Mouse (Mus musculus) myocyte (in vitro differentiated cells): ENCODE data around the gene Olfr56. TPM values are rescaled to one million over a fixed set of nuclear protein-coding genes. Genes with fewer than 3 reads are reported as not detected.

Experiments used
- H3K27me3 ChIP-seq: one replicate; pipeline ENCODE4 v1.6.1; 2011; ENCODE audit not compliant: control insufficient read depth, insufficient read depth, insufficient read length
- H3K36me3 ChIP-seq: one replicate; pipeline ENCODE4 v1.6.1; 2011; ENCODE audit not compliant: control insufficient read depth, insufficient read depth
- H3K4me2 ChIP-seq: one replicate; pipeline ENCODE4 v1.6.1; 2011; ENCODE audit warnings: low read depth, control low read depth
- H3K4me3 ChIP-seq: one replicate; pipeline ENCODE4 v1.5.1; 2011; ENCODE audit warnings: mild to moderate bottlenecking, control low read depth, moderate library complexity
- H3K79me2 ChIP-seq: one replicate; pipeline ENCODE4 v1.6.1; 2011; ENCODE audit not compliant: control insufficient read depth, insufficient read depth
- H3ac ChIP-seq: one replicate; pipeline ENCODE4 v1.6.1; 2011; ENCODE audit not compliant: control insufficient read depth, insufficient read length
- CEBPB ChIP-seq: IDR thresholded peaks from 2 replicates; pipeline ENCODE4 v1.6.1; 2011; ENCODE audit warnings: mild to moderate bottlenecking, moderate library complexity; ENCODE audit not compliant: poor library complexity, insufficient read depth, severe bottlenecking
- E2F4 ChIP-seq: IDR thresholded peaks from one replicate; pipeline ENCODE4 v1.6.1; 2011; ENCODE audit warnings: mild to moderate bottlenecking, control low read depth, moderate library complexity; ENCODE audit not compliant: insufficient read depth
- MAX ChIP-seq: IDR thresholded peaks from one replicate; pipeline ENCODE4 v1.6.1; 2011; ENCODE audit warnings: low read depth, mild to moderate bottlenecking, control low read depth
- MYOD1 ChIP-seq, 3 experiments: IDR thresholded peaks; one replicate each; pipeline ENCODE4 v1.6.1; 2011; ENCODE audit warnings: control low read depth in 2 of 3, low read depth in 2 of 3, mild to moderate bottlenecking in 2 of 3, moderate library complexity in 1 of 3; ENCODE audit not compliant: insufficient read length in 2 of 3, control insufficient read depth in 1 of 3
- MYOG ChIP-seq, 3 experiments: IDR thresholded peaks; one replicate each; pipeline ENCODE4 v1.6.1; 2011; ENCODE audit warnings: control low read depth in 2 of 3, low read depth in 2 of 3, mild to moderate bottlenecking in 2 of 3; ENCODE audit not compliant: insufficient read length in 2 of 3, control insufficient read depth in 1 of 3, insufficient read depth in 1 of 3
- POLR2A ChIP-seq: IDR thresholded peaks from one replicate; pipeline ENCODE4 v1.6.1; 2011; ENCODE audit warnings: low read depth, mild to moderate bottlenecking, control low read depth, moderate library complexity; ENCODE audit not compliant: insufficient read length
- POLR2AphosphoS2 ChIP-seq: IDR thresholded peaks from one replicate; pipeline ENCODE4 v1.6.1; 2011; ENCODE audit warnings: low read depth, control low read depth; ENCODE audit not compliant: insufficient read length
- REST ChIP-seq: IDR thresholded peaks from one replicate; pipeline ENCODE4 v1.6.1; 2011; ENCODE audit warnings: mild to moderate bottlenecking, control low read depth, moderate library complexity; ENCODE audit not compliant: insufficient read depth, insufficient read length
- SRF ChIP-seq: IDR thresholded peaks from one replicate; pipeline ENCODE4 v1.6.1; 2011; ENCODE audit warnings: low read depth; ENCODE audit not compliant: control insufficient read depth, insufficient read length
- TCF12 ChIP-seq: IDR thresholded peaks from one replicate; pipeline ENCODE4 v1.6.1; 2011; ENCODE audit warnings: mild to moderate bottlenecking, control low read depth; ENCODE audit not compliant: poor library complexity, insufficient read depth, severe bottlenecking
- TCF3 ChIP-seq: IDR thresholded peaks from one replicate; pipeline ENCODE4 v1.6.1; 2011; ENCODE audit warnings: low read depth, control low read depth; ENCODE audit not compliant: insufficient read length
- USF1 ChIP-seq: IDR thresholded peaks from one replicate; pipeline ENCODE4 v1.6.1; 2011; ENCODE audit warnings: low read depth, mild to moderate bottlenecking, control low read depth, moderate library complexity
- polyA plus RNA-seq: library from polyadenylated mRNA; unstranded; fragments of >200 nt; fragmentation: generic; extraction: Trizol; gene quantifications from one replicate; pipeline ENCODE4 v1.2.1, GENCODE M21; 2012; ENCODE audit warnings: missing spikeins

Olfr56 gene
- polyA plus RNA-seq, 1 experiment, result 0.05 TPM

DNA sequence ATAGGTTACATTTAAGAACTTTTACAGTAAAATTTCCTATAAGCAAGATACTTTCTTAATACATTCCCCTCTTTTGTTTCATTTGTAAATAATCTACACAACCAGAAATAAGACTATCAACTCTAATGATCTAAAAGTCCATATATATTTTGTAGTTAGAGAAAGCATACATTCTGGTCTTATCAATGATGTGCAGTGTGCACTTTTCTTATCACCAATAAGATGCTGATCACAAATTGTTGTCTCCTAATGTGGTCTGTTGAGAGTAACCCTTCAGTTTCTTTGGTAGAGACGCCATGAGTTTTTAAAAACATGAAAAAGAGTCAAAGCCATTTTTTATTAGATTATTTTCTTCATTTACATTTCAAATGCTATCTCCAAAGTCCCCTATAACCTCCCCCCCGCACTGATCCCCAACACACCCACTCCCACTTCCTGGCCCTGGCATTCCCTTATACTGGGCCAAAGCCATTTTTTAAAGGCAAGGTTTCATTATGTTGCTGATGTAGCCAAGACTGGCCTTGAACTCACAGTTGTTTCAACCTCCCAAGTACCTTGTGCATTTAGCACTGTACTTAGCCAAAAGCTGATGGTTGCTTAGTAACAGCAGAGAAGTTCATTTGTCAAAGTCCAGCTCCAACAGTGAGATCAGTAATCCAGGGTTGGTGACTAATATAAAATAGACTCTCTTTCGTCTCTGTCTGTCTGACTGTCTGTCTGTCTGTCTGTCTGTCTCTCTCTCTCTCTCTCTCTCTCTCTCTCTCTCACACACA is 111.2 kb downstream of the Olfr56 start:
- Histone ChIP-seq H3ac (no peak overlapping the region), H3K4me2 (no peak overlapping the region), H3K4me3 (no peak overlapping the region), H3K36me3 (no peaks in the 10 kb centered on the region), H3K79me2 (no peaks in the 10 kb centered on the region), H3K27me3 (no peaks in the 10 kb centered on the region)
- no peak for TF ChIP-seq MYOG (IDR thresholded peaks at IDR 0.05; ENCODE audit: control insufficient read depth in 1 of 3, insufficient read depth in 1 of 3, insufficient read length in 2 of 3, low read depth in 2 of 3)
- no peak for TF ChIP-seq POLR2AphosphoS2
- TF ChIP-seq MAX, result no peak
- TF ChIP-seq SRF, result no peak
- no peak for TF ChIP-seq E2F4
- no peak for TF ChIP-seq TCF12
- no peak for TF ChIP-seq POLR2A
- no peak for TF ChIP-seq MYOD1 (IDR thresholded peaks at IDR 0.05; ENCODE audit: control insufficient read depth in 1 of 3, insufficient read length in 2 of 3, low read depth in 2 of 3)
- TF ChIP-seq REST, result no peak
- no peak for TF ChIP-seq CEBPB
- no peak for TF ChIP-seq USF1
- TF ChIP-seq TCF3, result no peak

DNA sequence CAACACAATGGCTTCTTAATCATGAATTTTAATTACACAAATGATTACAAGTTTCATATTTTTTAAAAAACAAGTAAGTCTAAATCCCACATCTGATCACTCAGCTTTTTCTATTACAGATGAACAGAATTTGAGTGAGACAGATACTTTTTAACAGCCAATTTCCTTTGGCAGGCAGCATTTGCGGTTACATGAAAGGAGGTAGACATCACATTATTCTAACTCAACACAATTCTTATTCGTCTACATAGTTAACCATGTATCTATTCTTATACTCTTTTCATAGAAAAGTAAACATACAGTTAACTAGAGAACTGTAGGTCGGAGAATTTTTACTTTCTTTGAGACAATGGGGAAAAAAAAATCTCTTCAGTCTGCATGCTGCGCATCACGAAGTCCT is 111.9 kb downstream of the Olfr56 start:
- no peaks in the 10 kb centered on the region for H3K27me3 ChIP-seq
- TF ChIP-seq USF1, result no peak
- no peak for TF ChIP-seq POLR2AphosphoS2
- no peak for TF ChIP-seq REST
- H3K4me3 ChIP-seq, result no peak overlapping the region
- H3K79me2 ChIP-seq, result no peaks in the 10 kb centered on the region
- H3K36me3 ChIP-seq, result no peaks in the 10 kb centered on the region
- H3K4me2 ChIP-seq, result no peak overlapping the region
- no peak overlapping the region for H3ac ChIP-seq

DNA sequence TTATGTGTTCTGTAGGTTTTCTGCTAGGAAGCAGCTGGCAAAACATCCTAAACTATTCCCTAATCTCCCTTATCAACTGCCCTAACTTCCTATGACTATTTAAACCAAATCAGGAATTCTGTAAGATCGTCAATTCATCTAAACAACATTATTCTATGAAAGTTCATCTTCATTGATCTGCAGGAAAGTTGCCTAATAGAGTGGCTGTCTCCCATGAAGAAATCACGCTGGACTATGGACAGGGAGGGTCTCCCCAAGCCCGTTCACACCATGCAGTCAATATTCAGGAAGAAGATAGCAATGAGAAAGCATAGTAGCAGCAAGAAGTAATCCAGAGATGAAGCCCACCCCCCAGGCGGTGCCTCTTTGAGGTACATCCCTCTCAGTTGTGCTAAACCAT is 112.5 kb downstream of the Olfr56 start:
- no peaks in the 10 kb centered on the region for H3K79me2 ChIP-seq
- no peak overlapping the region for H3K4me2 ChIP-seq
- H3K4me3 ChIP-seq, result no peak overlapping the region
- TF ChIP-seq MYOD1 (IDR thresholded peaks at IDR 0.05; ENCODE audit: control insufficient read depth in 1 of 3, insufficient read length in 2 of 3, low read depth in 2 of 3) (no peak), REST (no peak), POLR2AphosphoS2 (no peak), SRF (no peak), TCF12 (no peak), MYOG (IDR thresholded peaks at IDR 0.05; ENCODE audit: control insufficient read depth in 1 of 3, insufficient read depth in 1 of 3, insufficient read length in 2 of 3, low read depth in 2 of 3) (no peak), USF1 (no peak), MAX (no peak), POLR2A (no peak), E2F4 (no peak), CEBPB (no peak)
- no peaks in the 10 kb centered on the region for H3K27me3 ChIP-seq
- no peaks in the 10 kb centered on the region for H3K36me3 ChIP-seq
- no peak overlapping the region for H3ac ChIP-seq

DNA sequence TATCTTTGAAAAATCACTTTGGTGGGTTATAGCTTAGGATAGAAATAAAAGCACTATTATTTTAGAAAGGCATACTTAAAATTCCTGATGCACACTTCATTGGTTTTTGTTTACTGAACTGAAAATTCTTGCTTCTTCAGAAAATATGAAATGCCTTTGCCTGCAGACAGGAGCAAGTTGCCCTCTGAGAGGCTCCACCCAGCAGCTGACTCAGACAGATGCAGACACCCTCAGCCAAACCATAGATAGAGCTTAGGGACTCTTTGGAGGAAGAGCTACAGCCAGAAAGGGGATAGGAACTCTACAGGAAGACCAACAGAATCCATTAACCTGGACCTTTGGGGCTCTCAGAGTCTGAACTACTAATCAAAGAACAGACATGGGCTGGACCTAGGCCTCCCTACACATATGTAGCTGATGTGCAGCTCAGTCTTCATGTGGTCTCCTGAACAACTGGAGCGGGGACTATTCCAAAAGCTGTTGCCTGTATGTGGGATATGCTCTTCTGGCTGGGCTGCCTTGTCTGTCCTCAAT is 113.4 kb downstream of the Olfr56 start:
- TF ChIP-seq TCF3, result no peak
- TF ChIP-seq TCF12, result no peak
- H3K27me3 ChIP-seq, result no peaks in the 10 kb centered on the region
- H3ac ChIP-seq, result no peak overlapping the region
- H3K36me3 ChIP-seq, result no peaks in the 10 kb centered on the region
- H3K4me3 ChIP-seq, result no peak overlapping the region
- no peaks in the 10 kb centered on the region for H3K79me2 ChIP-seq
- peak overlapping the region; percentile 20 for H3K4me2 ChIP-seq

DNA sequence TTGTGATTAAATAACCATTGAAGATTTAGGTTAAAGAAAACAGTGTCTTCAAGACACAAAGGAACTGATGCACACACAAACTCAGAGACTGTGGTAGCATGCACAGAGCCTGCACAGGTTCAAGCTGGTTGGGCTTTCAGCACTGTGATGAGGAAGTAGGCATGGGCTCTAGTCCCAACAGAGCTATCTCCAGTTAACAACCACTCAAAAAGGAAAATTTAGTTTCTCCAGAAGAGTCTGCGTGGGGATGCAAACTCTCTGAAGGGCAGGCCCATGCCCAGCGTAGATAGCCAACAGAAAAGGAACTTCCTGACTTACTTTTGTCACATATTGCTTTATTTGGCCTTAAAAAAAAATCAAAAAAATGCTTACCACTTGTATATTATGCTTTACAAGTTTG is 114.1 kb downstream of the Olfr56 start:
- TF ChIP-seq SRF, result no peak
- no peak for TF ChIP-seq MYOG (IDR thresholded peaks at IDR 0.05; ENCODE audit: control insufficient read depth in 1 of 3, insufficient read depth in 1 of 3, insufficient read length in 2 of 3, low read depth in 2 of 3)
- TF ChIP-seq MAX, result no peak
- no peak for TF ChIP-seq REST
- no peak for TF ChIP-seq E2F4
- no peak for TF ChIP-seq POLR2AphosphoS2
- no peak for TF ChIP-seq USF1
- TF ChIP-seq CEBPB, result no peak
- no peak for TF ChIP-seq TCF12
- no peak for TF ChIP-seq TCF3
- TF ChIP-seq MYOD1 (IDR thresholded peaks at IDR 0.05; ENCODE audit: control insufficient read depth in 1 of 3, insufficient read length in 2 of 3, low read depth in 2 of 3), result no peak
- no peak for TF ChIP-seq POLR2A
- Histone ChIP-seq H3ac (no peak overlapping the region), H3K36me3 (no peaks in the 10 kb centered on the region), H3K4me3 (no peak overlapping the region), H3K27me3 (no peaks in the 10 kb centered on the region), H3K79me2 (no peaks in the 10 kb centered on the region), H3K4me2 (no peak overlapping the region)
